Mouse (Mus musculus): ENCODE results near the gene Opcml. TPM values are rescaled to one million over a fixed set of nuclear protein-coding genes. Genes with fewer than 3 reads are reported as not detected.
A peak's percentile ranks its signal among the peaks of the same experiment; 100 is the strongest.

Opcml gene
- polyA plus RNA-seq, 1 experiment from 2014 or later = 4.1 TPM

- no peaks in the 10 kb centered on the region for H3K27me3 ChIP-seq (replicated peaks)
- WGBS = 46% methylated on average over 5 of the region's 5 CpGs
- no peak overlapping the region for H3K4me3 ChIP-seq (replicated peaks)
- no peaks in the 10 kb centered on the region for H3K9me3 ChIP-seq
- no peak overlapping the region for H3K27ac ChIP-seq
- H3K4me1 ChIP-seq = no peaks in the 10 kb centered on the region
- H3K4me2 ChIP-seq = no peak overlapping the region
- H3K36me3 ChIP-seq = no peaks in the 10 kb centered on the region
- H3K9ac ChIP-seq = no peak overlapping the region
- ATAC-seq (ENCODE audit: insufficient read depth, low FRiP score, low read depth) = no peak
These were observed 596.1 kb downstream of the Opcml start for GRCm38 (mm10) chr9:28386527-28387175.

- H3K27me3 ChIP-seq (replicated peaks) = no peaks in the 10 kb centered on the region
- no peaks in the 10 kb centered on the region for H3K4me1 ChIP-seq
- H3K4me3 ChIP-seq (replicated peaks) = no peak overlapping the region
- H3K4me2 ChIP-seq = no peak overlapping the region
- H3K9ac ChIP-seq = no peak overlapping the region
- no peaks in the 10 kb centered on the region for H3K36me3 ChIP-seq
- no peak for ATAC-seq (ENCODE audit: insufficient read depth, low FRiP score, low read depth)
- H3K9me3 ChIP-seq = no peaks in the 10 kb centered on the region
- WGBS = 19% methylated on average over 3 of the region's 3 CpGs
- H3K27ac ChIP-seq = no peak overlapping the region
These were observed 604.6 kb downstream of the Opcml start for GRCm38 (mm10) chr9:28395222-28395621.

- no peaks in the 10 kb centered on the region for H3K27me3 ChIP-seq (replicated peaks)
- H3K4me3 ChIP-seq (replicated peaks) = no peak overlapping the region
- H3K4me1 ChIP-seq = no peaks in the 10 kb centered on the region
- ATAC-seq (ENCODE audit: insufficient read depth, low FRiP score, low read depth) = no peak
- no peak overlapping the region for H3K27ac ChIP-seq
- H3K36me3 ChIP-seq = no peaks in the 10 kb centered on the region
- H3K9me3 ChIP-seq = no peaks in the 10 kb centered on the region
- no peak overlapping the region for H3K9ac ChIP-seq
- 70% methylated on average over 3 of the region's 3 CpGs for WGBS
- no peak overlapping the region for H3K4me2 ChIP-seq
These were observed 605.1 kb downstream of the Opcml start for GRCm38 (mm10) chr9:28395638-28396037.

GRCm38 (mm10) chr9:28402770-28403650 is 612.4 kb downstream of the Opcml start:
- no peak overlapping the region for H3K27ac ChIP-seq
- no peaks in the 10 kb centered on the region for H3K36me3 ChIP-seq
- H3K9me3 ChIP-seq = no peaks in the 10 kb centered on the region
- no peak; the same call in 1 of the 2 replicates for ATAC-seq (ENCODE audit: insufficient read depth, low FRiP score, low read depth)
- WGBS = 2% methylated on average over 50 of the region's 56 CpGs
- peaks cover 26% of the 10 kb centered on the region for H3K27me3 ChIP-seq (replicated peaks)
- peak overlapping the region; percentile 91 for H3K4me2 ChIP-seq
- H3K4me3 ChIP-seq (replicated peaks) = peak overlapping the region; percentile 50
- H3K9ac ChIP-seq = 0 out of 2 replicates have a peak overlapping the region, but pooled peaks have one; percentile 16
- peaks cover 4% of the 10 kb centered on the region; the same call in 1 of the 2 replicates for H3K4me1 ChIP-seq

- peak overlapping the region; percentile 91 for H3K4me2 ChIP-seq
- H3K27ac ChIP-seq = no peak overlapping the region
- ATAC-seq (ENCODE audit: insufficient read depth, low FRiP score, low read depth) = no peak; the same call in 1 of the 2 replicates
- WGBS = 4% methylated on average over 30 of the region's 30 CpGs
- H3K27me3 ChIP-seq (replicated peaks) = peaks cover 26% of the 10 kb centered on the region
- H3K9me3 ChIP-seq = no peaks in the 10 kb centered on the region
- H3K4me3 ChIP-seq (replicated peaks) = peak overlapping the region; percentile 50
- H3K36me3 ChIP-seq = no peaks in the 10 kb centered on the region
- no peak overlapping the region for H3K9ac ChIP-seq
- peaks cover 4% of the 10 kb centered on the region; the same call in 1 of the 2 replicates for H3K4me1 ChIP-seq
These were observed 613.4 kb downstream of the Opcml start for GRCm38 (mm10) chr9:28403831-28404562.

- peaks cover 4% of the 10 kb centered on the region; the same call in 1 of the 2 replicates for H3K4me1 ChIP-seq
- ATAC-seq (ENCODE audit: insufficient read depth, low FRiP score, low read depth) = no peak
- peak overlapping the region; percentile 91 for H3K4me2 ChIP-seq
- no peaks in the 10 kb centered on the region for H3K36me3 ChIP-seq
- peak overlapping the region; percentile 50; the same call in 1 of the 2 replicates for H3K4me3 ChIP-seq (replicated peaks)
- H3K27ac ChIP-seq = no peak overlapping the region
- no peaks in the 10 kb centered on the region for H3K9me3 ChIP-seq
- 72% methylated on average over 8 of the region's 8 CpGs for WGBS
- H3K9ac ChIP-seq = no peak overlapping the region
- H3K27me3 ChIP-seq (replicated peaks) = peaks cover 26% of the 10 kb centered on the region
These were observed 614.0 kb downstream of the Opcml start for GRCm38 (mm10) chr9:28404616-28405015.

GRCm38 (mm10) chr9:28405816-28406215 is 615.2 kb downstream of the Opcml start:
- no peaks in the 10 kb centered on the region for H3K9me3 ChIP-seq
- H3K4me3 ChIP-seq (replicated peaks) = no peak overlapping the region
- no peak for ATAC-seq (ENCODE audit: insufficient read depth, low FRiP score, low read depth)
- H3K36me3 ChIP-seq = no peaks in the 10 kb centered on the region
- H3K27ac ChIP-seq = no peak overlapping the region
- H3K4me2 ChIP-seq = no peak overlapping the region
- WGBS = 0% methylated on average over 1 of the region's 1 CpGs
- H3K9ac ChIP-seq = no peak overlapping the region
- H3K27me3 ChIP-seq (replicated peaks) = peaks cover 26% of the 10 kb centered on the region
- H3K4me1 ChIP-seq = peaks cover 4% of the 10 kb centered on the region; the same call in 1 of the 2 replicates

GRCm38 (mm10) chr9:28420808-28421207 is 630.2 kb downstream of the Opcml start:
- Histone ChIP-seq H3K4me2 (no peak overlapping the region), H3K4me1 (no peaks in the 10 kb centered on the region), H3K27me3 (replicated peaks) (no peaks in the 10 kb centered on the region), H3K9me3 (no peaks in the 10 kb centered on the region), H3K4me3 (replicated peaks) (no peak overlapping the region), H3K27ac (no peak overlapping the region), H3K36me3 (no peaks in the 10 kb centered on the region), H3K9ac (no peak overlapping the region)
- ATAC-seq (ENCODE audit: insufficient read depth, low FRiP score, low read depth) = no peak
- WGBS = 81% methylated on average over 5 of the region's 5 CpGs

- ATAC-seq (ENCODE audit: insufficient read depth, low FRiP score, low read depth) = no peak
These were observed 632.8 kb downstream of the Opcml start for GRCm38 (mm10) chr9:28423407-28423806.

GRCm38 (mm10) chr9:28432159-28432558 is 641.6 kb downstream of the Opcml start:
- H3K4me2 ChIP-seq = no peak overlapping the region
- no peaks in the 10 kb centered on the region for H3K36me3 ChIP-seq
- H3K4me1 ChIP-seq = no peaks in the 10 kb centered on the region
- 79% methylated on average over 8 of the region's 8 CpGs for WGBS
- ATAC-seq (ENCODE audit: insufficient read depth, low FRiP score, low read depth) = no peak
- H3K27me3 ChIP-seq (replicated peaks) = no peaks in the 10 kb centered on the region
- H3K9ac ChIP-seq = no peak overlapping the region
- no peak overlapping the region for H3K27ac ChIP-seq
- H3K4me3 ChIP-seq (replicated peaks) = no peak overlapping the region
- H3K9me3 ChIP-seq = no peaks in the 10 kb centered on the region

More at GRCm38 (mm10) chr9:28423407-28423806, 632.8 kb downstream of the Opcml start:
- Histone ChIP-seq H3K27ac (no peak overlapping the region), H3K4me2 (no peak overlapping the region), H3K27me3 (replicated peaks) (no peaks in the 10 kb centered on the region), H3K9me3 (no peaks in the 10 kb centered on the region), H3K4me3 (replicated peaks) (no peak overlapping the region), H3K36me3 (no peaks in the 10 kb centered on the region), H3K9ac (no peak overlapping the region), H3K4me1 (no peaks in the 10 kb centered on the region)
- 28% methylated on average over 12 of the region's 12 CpGs for WGBS

- Histone ChIP-seq H3K4me1 (no peaks in the 10 kb centered on the region), H3K9me3 (no peaks in the 10 kb centered on the region), H3K4me2 (no peak overlapping the region), H3K4me3 (replicated peaks) (no peak overlapping the region), H3K27ac (no peak overlapping the region), H3K36me3 (no peaks in the 10 kb centered on the region), H3K9ac (no peak overlapping the region), H3K27me3 (replicated peaks) (no peaks in the 10 kb centered on the region)
- ATAC-seq (ENCODE audit: insufficient read depth, low FRiP score, low read depth) = no peak
- WGBS = 85% methylated on average over 4 of the region's 4 CpGs
These were observed 648.2 kb downstream of the Opcml start for GRCm38 (mm10) chr9:28438752-28439151.

Measured in stomach, embryonic 15.5 days (tissue).